Mouse (Mus musculus) neural tube, embryonic 15.5 days (tissue): ENCODE data around the gene Hipk4. TPM values are rescaled to one million over a fixed set of nuclear protein-coding genes. Genes with fewer than 3 reads are reported as not detected.

ENCODE experiments used
- ATAC-seq: fragments of 200-750 bp; cut with Nextera tagmentation; 2 replicates; pipeline ENCODE4 v1.8.0; 2017; ENCODE audit warnings: mild to moderate bottlenecking, moderate TSS enrichment, moderate library complexity; ENCODE audit not compliant: low FRiP score
- H3K27ac ChIP-seq: fragments of 300-500 bp; sonication (generic); replicated peaks from 2 replicates; pipeline ENCODE4 v1.5.1; 2015; ENCODE audit warnings: mild to moderate bottlenecking, inconsistent platforms
- H3K27me3 ChIP-seq: fragments of 300-500 bp; sonication (generic); replicated peaks from 2 replicates; pipeline ENCODE4 v1.6.1; 2015; ENCODE audit warnings: inconsistent platforms
- H3K36me3 ChIP-seq: fragments of 300-500 bp; sonication (generic); 2 replicates; pipeline ENCODE4 v1.6.1; 2015; ENCODE audit warnings: inconsistent platforms
- H3K4me1 ChIP-seq: fragments of 300-500 bp; sonication (generic); 2 replicates; pipeline ENCODE4 v1.6.1; 2015; ENCODE audit warnings: inconsistent platforms
- H3K4me2 ChIP-seq: fragments of 300-500 bp; sonication (generic); 2 replicates; pipeline ENCODE4 v1.6.1; 2015; ENCODE audit warnings: inconsistent platforms, mild to moderate bottlenecking, moderate library complexity
- H3K4me3 ChIP-seq: fragments of 300-500 bp; sonication (generic); replicated peaks from 2 replicates; pipeline ENCODE4 v1.5.1; 2015; ENCODE audit warnings: mild to moderate bottlenecking, inconsistent platforms
- H3K9ac ChIP-seq: fragments of 300-500 bp; sonication (generic); replicated peaks from 2 replicates; pipeline ENCODE4 v1.6.1; 2015; ENCODE audit warnings: mild to moderate bottlenecking, inconsistent platforms
- H3K9me3 ChIP-seq: fragments of 300-500 bp; sonication (generic); replicated peaks from 2 replicates; pipeline ENCODE4 v1.6.1; 2016; ENCODE audit warnings: inconsistent platforms
- WGBS: fragments of 180-500 bp; shearing (Covaris S2); methylation state at CpG from one replicate; pipeline ENCODE4 v1.1.7; 2015; ENCODE audit warnings: mixed read lengths; 5-methylcytosine and 5-hydroxymethylcytosine counted together
- polyA plus RNA-seq: library from polyadenylated mRNA; unstranded; fragments of >200 nt; fragmentation: Nextera tagmentation; extraction: Ambion mirVana; gene quantifications from 2 replicates; pipeline ENCODE4 v1.2.1, GENCODE M21; 2015

Hipk4 gene
- polyA plus RNA-seq, 1 experiment from 2014 or later: 2.1 TPM

GRCm38 (mm10) chr7:27572133-27572532, 49.1 kb downstream of the Hipk4 start:
- 93% methylated on average over 4 of the region's 4 CpGs for WGBS
- no peaks in the 10 kb centered on the region for H3K4me1 ChIP-seq
- H3K27ac ChIP-seq: no peak overlapping the region
- no peak overlapping the region for H3K9ac ChIP-seq
- H3K4me2 ChIP-seq: no peak overlapping the region
- H3K36me3 ChIP-seq: peaks cover 74% of the 10 kb centered on the region
- H3K27me3 ChIP-seq: no peaks in the 10 kb centered on the region
- no peaks in the 10 kb centered on the region for H3K9me3 ChIP-seq
- H3K4me3 ChIP-seq: no peak overlapping the region
- ATAC-seq: no peak

DNA sequence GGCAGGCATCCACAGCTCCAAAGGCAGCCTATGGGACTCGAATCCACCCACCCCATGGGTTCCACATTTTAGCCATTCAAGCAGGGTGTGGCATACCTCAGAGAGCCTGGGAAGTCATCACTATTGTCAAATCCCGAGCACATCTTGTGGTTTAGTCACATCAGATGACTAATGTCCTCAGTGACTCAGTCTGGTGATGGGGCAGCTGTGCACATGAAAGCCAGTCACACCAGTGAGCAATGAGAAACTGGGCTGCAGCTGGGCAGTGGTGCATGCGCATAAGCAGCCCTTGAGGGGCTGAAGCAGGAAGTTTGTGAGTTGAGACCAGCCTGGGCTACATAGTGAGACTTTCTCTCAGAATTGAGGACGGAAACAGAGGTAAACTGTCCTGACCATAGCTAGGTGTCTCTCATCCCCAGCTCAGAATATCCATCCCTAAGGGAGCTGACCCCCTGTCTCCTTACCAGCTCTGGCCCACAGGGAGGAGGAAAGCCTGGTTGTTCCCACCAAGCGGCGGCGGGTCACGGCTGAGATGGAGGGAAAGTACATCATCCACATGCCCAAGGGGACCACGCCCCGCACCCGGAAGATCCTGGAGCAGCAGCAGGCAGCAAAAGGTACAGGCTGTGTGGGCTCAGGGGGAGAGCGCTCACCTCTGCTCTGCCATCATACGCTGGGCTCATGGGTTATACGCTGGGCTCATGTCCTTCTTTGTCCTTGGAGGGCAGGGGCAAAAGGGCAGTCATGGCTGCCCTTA, 51.2 kb downstream of the Hipk4 start:
- no peak overlapping the region for H3K27ac ChIP-seq
- H3K9ac ChIP-seq: no peak overlapping the region
- no peaks in the 10 kb centered on the region for H3K27me3 ChIP-seq
- no peak overlapping the region for H3K4me3 ChIP-seq
- H3K9me3 ChIP-seq: no peaks in the 10 kb centered on the region
- ATAC-seq: no peak
- H3K4me1 ChIP-seq: no peaks in the 10 kb centered on the region
- no peak overlapping the region for H3K4me2 ChIP-seq
- peaks cover 73% of the 10 kb centered on the region for H3K36me3 ChIP-seq
- WGBS: 93% methylated on average over 14 of the region's 14 CpGs

- Histone ChIP-seq H3K4me1 (no peaks in the 10 kb centered on the region), H3K4me3 (no peak overlapping the region), H3K9ac (no peak overlapping the region), H3K27ac (no peak overlapping the region), H3K27me3 (no peaks in the 10 kb centered on the region), H3K9me3 (no peaks in the 10 kb centered on the region), H3K4me2 (no peak overlapping the region), H3K36me3 (peaks cover 78% of the 10 kb centered on the region)
- WGBS: 68% methylated on average over 6 of the region's 6 CpGs
- no peak for ATAC-seq
Observed at GRCm38 (mm10) chr7:27576914-27577313, 53.8 kb downstream of the Hipk4 start.

GRCm38 (mm10) chr7:27577589-27577988, 54.5 kb downstream of the Hipk4 start:
- Histone ChIP-seq H3K27ac (no peak overlapping the region), H3K36me3 (peaks cover 78% of the 10 kb centered on the region), H3K4me2 (no peak overlapping the region), H3K9me3 (no peaks in the 10 kb centered on the region), H3K4me1 (no peaks in the 10 kb centered on the region), H3K4me3 (no peak overlapping the region), H3K27me3 (no peaks in the 10 kb centered on the region), H3K9ac (no peak overlapping the region)
- 93% methylated on average over 6 of the region's 6 CpGs for WGBS
- ATAC-seq: no peak

- peaks cover 84% of the 10 kb centered on the region for H3K36me3 ChIP-seq
Observed at GRCm38 (mm10) chr7:27578465-27578864, 55.4 kb downstream of the Hipk4 start.

DNA sequence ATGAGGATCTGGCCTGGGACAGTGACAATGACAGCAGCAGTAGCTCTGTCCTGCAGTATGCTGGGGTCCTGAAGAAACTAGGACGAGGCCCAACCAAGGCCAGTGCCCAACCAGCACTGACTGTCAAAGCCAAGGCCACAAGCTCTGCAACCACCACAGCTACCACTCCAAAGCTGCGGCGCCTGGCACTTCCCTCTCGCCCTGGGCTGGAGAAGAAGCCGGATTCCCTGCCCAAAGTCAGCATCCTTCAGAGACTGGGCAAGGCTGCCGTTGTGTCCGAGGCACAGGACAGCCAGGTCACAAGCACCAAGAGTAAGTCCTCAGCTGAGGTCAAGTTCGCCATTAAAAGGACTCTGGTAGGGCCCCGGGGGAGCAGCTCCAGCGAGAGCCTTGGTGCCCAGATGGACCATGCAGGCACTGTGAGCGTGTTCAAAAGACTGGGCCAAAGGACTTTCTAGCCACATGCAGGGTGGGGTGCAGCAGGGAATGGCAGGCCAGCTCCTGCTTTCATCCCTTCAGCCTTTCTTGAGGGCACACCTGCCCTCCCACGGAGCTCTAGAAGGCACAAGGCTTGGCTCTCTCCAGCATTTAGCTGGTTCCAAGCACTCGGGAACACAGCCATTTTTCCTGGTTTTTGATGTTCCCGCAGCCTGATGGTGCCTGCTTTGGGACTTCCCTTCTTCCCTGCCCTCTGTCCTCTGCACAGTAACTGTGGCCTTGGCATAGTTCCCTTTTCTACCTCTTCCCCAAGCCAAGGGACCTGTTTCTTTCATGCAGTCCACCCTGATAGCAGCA, 57.5 kb downstream of the Hipk4 start:
- Histone ChIP-seq H3K36me3 (peaks cover 83% of the 10 kb centered on the region), H3K4me3 (no peak overlapping the region)

More at GRCm38 (mm10) chr7:27578465-27578864, 55.4 kb downstream of the Hipk4 start:
- H3K4me1 ChIP-seq: no peaks in the 10 kb centered on the region
- H3K9me3 ChIP-seq: no peaks in the 10 kb centered on the region
- no peak overlapping the region for H3K9ac ChIP-seq
- H3K27me3 ChIP-seq: no peaks in the 10 kb centered on the region
- no peak overlapping the region for H3K4me2 ChIP-seq
- 90% methylated on average over 7 of the region's 7 CpGs for WGBS
- ATAC-seq: no peak
- no peak overlapping the region for H3K27ac ChIP-seq
- no peak overlapping the region for H3K4me3 ChIP-seq

More for the DNA sequence above, 57.5 kb downstream of the Hipk4 start:
- WGBS: 91% methylated on average over 14 of the region's 14 CpGs
- ATAC-seq: no peak
- H3K9me3 ChIP-seq: no peaks in the 10 kb centered on the region
- no peak overlapping the region for H3K27ac ChIP-seq
- H3K9ac ChIP-seq: no peak overlapping the region
- H3K4me1 ChIP-seq: no peaks in the 10 kb centered on the region
- H3K4me2 ChIP-seq: no peak overlapping the region
- no peaks in the 10 kb centered on the region for H3K27me3 ChIP-seq

Other genes with a start within 250 kb of the Hipk4 start
- gene Ltbp4, start 185.6 kb upstream of the Hipk4 start, polyA plus RNA-seq: 10.7 and 17.8 TPM in 2 replicates
- gene Shkbp1, start 167.2 kb upstream of the Hipk4 start, polyA plus RNA-seq: 28.9 and 33.4 TPM in 2 replicates
- not detected in 2 replicates for gene Gm20479, start 165.8 kb upstream of the Hipk4 start, polyA plus RNA-seq
- 3.7 TPM in 2 replicates for gene Sptbn4, start 75.6 kb upstream of the Hipk4 start, polyA plus RNA-seq
- 24.5 and 26.1 TPM in 2 replicates for gene Blvrb, start 75.3 kb upstream of the Hipk4 start, polyA plus RNA-seq
- gene Sertad3, start 49.5 kb upstream of the Hipk4 start, polyA plus RNA-seq: 8.8 and 11.0 TPM in 2 replicates
- gene Sertad1, start 36.4 kb upstream of the Hipk4 start, polyA plus RNA-seq: 11.6 and 15.8 TPM in 2 replicates
- 2.0 and 2.4 TPM in 2 replicates for gene Prx, start 23.9 kb upstream of the Hipk4 start, polyA plus RNA-seq
- 187 and 191 TPM in 2 replicates for gene Pld3, start 30.0 kb downstream of the Hipk4 start, polyA plus RNA-seq
- 32.6 and 33.9 TPM in 2 replicates for gene 2310022A10Rik, start 30.0 kb downstream of the Hipk4 start, polyA plus RNA-seq
- gene Akt2, start 68.3 kb downstream of the Hipk4 start, polyA plus RNA-seq: 52.0 and 59.7 TPM in 2 replicates
- 78.0 and 99.5 TPM in 2 replicates for gene Ttc9b, start 130.6 kb downstream of the Hipk4 start, polyA plus RNA-seq
- gene Map3k10, start 151.3 kb downstream of the Hipk4 start, polyA plus RNA-seq: 15.3 and 21.0 TPM in 2 replicates
- gene Zfp607b, start 166.1 kb downstream of the Hipk4 start, polyA plus RNA-seq: 10.1 and 10.7 TPM in 2 replicates
- gene Zfp60, start 208.1 kb downstream of the Hipk4 start, polyA plus RNA-seq: 81.5 and 89.4 TPM in 2 replicates